Mouse (Mus musculus) lung, adult 2 months (tissue): ENCODE results near the gene Myt1l. TPM values are rescaled to one million over a fixed set of nuclear protein-coding genes. Genes with fewer than 3 reads are reported as not detected.

Source experiments
- DNase-seq: peaks from one replicate; pipeline ENCODE4 v3.0.0; 2022
- H3K4me1 ChIP-seq: fragments of 200-500 bp; 2 replicates; pipeline ENCODE4 v1.6.1; 2011; ENCODE audit warnings: low read length; ENCODE audit not compliant: control insufficient read depth, insufficient read depth
- H3K4me3 ChIP-seq: fragments of 200-500 bp; replicated peaks from 2 replicates; pipeline ENCODE3; 2011; ENCODE audit warnings: low read depth, mild to moderate bottlenecking, control low read depth, low read length; ENCODE audit errors: extremely low read depth
- CTCF ChIP-seq: fragments of 200-500 bp; IDR thresholded peaks from 2 replicates; pipeline ENCODE4 v1.5.1; 2011; ENCODE audit warnings: mild to moderate bottlenecking, low read length, control low read depth; ENCODE audit not compliant: insufficient read depth
- POLR2A ChIP-seq: fragments of 200-500 bp; IDR thresholded peaks from 2 replicates; pipeline ENCODE4 v1.6.1; 2011; ENCODE audit warnings: low read depth, mild to moderate bottlenecking, control low read depth, low read length, borderline replicate concordance; ENCODE audit errors: extremely low read depth
- whole genome bisulfite sequencing: fragments of 180-500 bp; shearing (Covaris S2); methylation state at CpG from one replicate; pipeline ENCODE4 v1.1.7; 2018; 5-methylcytosine and 5-hydroxymethylcytosine counted together
- polyA plus RNA-seq: library from polyadenylated mRNA; depleted of rRNA; stranded (reverse); fragments of >200 nt; gene quantifications from 2 replicates; pipeline ENCODE4 v1.2.3, GENCODE M21; 2012; rRNA removed

Gene Myt1l
- polyA plus RNA-seq: not detected in 2 replicates

DNA sequence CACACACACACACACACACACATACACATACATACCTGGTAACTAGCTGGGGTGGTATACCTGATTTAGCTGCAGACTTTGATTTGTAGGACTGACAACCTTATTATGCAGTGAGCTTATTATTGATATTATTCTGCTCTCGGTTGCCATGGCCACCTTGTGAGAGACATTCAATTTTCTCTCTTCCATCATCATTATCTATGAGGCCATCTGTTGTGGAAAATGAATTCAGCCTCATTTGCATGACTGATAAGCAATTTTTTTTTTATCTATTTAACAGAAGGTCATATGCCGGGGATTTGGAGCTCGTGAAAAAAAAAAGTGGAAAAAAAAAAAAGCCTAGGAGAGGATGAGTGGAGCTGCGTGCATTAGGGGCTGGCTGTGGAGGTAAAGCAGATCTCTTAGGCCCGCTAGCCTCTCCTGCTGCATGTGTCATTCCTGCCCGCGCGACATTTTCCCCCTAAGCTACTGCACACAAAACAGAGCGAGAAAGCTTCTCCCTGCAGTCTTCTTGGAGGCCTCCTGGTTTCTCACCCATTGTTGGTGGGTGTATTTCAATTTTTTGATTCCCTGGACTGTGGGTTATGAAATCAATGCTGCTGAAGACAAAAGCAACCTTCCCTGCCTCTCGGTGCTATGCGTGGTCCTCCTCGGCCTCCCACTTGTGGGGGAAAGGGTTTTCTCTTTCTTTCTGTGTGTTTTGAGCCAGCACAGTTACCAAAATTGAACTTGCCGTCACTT lies at the start of gene Myt1l:
Gene Myt1l (plus strand): TSS at position 354 of the 741 bp plus-strand sequence.
- no peak for TF ChIP-seq CTCF
- TF ChIP-seq POLR2A: no peak
- no peak for DNase-seq
- WGBS: 45% methylated on average over 13 of the region's 13 CpGs
- Histone ChIP-seq H3K4me1 (no peaks in the 10 kb centered on the region), H3K4me3 (no peak within 1 kb of the TSS)

DNA sequence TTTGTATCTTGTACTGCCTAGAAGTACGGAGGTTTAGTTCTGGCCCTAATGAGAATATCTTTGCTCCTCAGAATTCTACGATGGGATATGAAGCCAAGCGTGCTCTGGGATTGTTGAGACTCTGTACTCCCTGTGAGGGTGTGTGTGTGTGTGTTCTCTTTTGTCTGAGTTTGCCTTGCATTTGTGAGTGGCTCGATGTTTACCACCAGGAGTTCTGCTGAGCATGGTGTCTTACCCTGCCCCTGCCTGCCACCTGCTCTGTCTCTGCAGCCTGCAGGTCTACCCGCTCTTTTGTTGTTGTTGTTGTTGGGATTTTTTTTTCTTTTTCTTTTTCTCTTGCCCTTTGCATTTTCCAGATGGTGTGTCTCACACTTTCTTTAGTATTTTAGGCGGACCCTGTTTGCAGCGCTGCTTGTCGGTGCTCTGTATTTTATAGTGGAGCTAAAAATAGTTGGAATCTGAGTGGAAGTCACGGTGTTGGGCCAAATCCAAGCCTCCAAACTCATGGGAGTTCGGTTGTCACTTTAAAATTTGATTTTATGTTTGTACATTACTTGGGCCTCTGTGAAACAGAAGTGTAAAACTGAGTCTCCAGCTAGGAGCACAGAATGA lies 41.7 kb upstream of the Myt1l start:
- no peak for DNase-seq
- H3K4me1 ChIP-seq: no peaks in the 10 kb centered on the region
- H3K4me3 ChIP-seq: no peak overlapping the region
- WGBS: 74% methylated on average over 10 of the region's 10 CpGs
- no peak for TF ChIP-seq CTCF
- no peak for TF ChIP-seq POLR2A

DNA sequence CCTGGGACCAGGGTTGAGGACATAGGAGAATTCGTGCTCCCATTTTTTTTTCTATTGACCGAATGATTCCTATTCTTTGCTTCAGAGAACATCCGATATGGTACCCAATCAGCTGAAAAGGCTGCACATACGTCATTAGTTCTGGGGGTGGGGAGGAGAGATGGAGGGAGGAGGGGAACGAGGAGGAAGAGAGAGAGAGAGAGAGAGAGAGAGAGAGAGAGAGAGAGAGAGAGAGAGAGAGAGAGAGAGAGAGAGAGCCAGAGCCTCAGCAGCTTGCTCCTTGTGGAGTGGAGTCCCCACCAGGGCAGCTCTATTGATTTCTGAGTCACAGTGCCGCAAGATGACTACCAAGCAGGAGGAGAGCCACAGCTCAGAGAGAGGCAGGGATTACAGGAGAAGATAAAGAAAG lies 1.9 kb upstream of the Myt1l start:
- no peak for DNase-seq
- WGBS: 11% methylated on average over 6 of the region's 6 CpGs
- H3K4me1 ChIP-seq: no peaks in the 10 kb centered on the region
- no peak overlapping the region for H3K4me3 ChIP-seq
- TF ChIP-seq POLR2A: no peak
- TF ChIP-seq CTCF: no peak

DNA sequence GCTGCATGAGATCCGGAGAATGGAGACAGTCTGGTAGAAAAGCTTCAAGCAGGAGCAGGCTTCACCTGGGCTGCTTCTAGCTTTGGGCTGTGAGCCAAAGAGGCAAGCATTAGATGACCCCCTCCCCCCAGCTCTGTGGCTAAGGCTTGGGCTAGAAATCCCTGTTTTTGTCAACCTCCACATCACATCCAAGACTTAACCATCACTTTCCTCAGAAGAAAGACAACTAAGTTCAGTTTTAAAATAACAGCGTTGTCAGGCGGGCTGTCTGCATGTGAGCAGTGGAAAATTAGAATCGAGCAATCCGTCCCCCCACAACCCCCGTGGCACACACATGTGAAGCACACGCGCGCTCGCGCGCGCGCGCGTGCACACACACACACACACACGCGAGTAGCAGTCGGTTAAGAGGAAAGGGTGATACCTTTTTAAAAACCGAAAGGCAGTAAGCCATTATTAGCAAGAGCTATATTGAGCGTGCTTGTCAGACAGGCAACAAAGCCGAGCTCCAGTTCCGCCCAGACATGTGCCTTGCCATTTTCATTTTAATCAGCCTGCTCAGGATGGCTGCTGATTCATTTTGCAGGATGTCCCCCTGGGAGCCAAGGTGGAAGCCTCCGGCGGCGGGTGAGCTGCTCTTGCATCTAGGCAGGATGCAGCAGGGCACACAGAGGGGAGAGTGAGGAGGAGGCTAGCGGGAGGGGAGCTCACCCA lies 979 bp upstream of the Myt1l start:
- H3K4me3 ChIP-seq: no peak overlapping the region
- TF ChIP-seq POLR2A: no peak
- no peak for TF ChIP-seq CTCF
- H3K4me1 ChIP-seq: no peaks in the 10 kb centered on the region
- WGBS: 5% methylated on average over 27 of the region's 27 CpGs
- no peak for DNase-seq

DNA sequence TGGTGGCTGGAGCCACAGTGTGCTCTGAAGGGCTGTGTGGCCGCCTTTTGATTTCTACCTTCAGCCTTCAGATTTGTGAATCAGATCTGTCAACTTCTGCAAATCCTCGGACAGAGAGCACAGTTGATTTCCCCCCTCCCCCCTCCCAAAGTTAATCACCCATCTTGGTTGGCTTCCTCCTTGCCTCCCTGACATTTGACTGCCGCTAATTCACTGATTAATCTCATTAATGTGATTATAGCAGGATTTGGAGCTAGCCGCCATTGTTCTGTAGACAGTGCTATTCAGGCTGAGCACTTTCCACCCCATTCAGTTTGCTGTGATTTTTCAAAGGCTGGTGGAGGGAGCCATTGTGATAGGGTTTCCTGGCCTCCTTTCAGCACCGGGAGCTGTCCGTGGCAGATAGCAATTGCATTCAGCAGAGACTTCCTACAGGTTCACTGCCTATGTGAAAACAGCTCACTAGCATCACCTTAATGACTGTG lies 2.1 kb downstream of the Myt1l start:
- TF ChIP-seq CTCF (no peak), POLR2A (no peak)
- no peak overlapping the region for H3K4me3 ChIP-seq
- DNase-seq: no peak
- H3K4me1 ChIP-seq: no peaks in the 10 kb centered on the region
- WGBS: 10% methylated on average over 6 of the region's 6 CpGs

DNA sequence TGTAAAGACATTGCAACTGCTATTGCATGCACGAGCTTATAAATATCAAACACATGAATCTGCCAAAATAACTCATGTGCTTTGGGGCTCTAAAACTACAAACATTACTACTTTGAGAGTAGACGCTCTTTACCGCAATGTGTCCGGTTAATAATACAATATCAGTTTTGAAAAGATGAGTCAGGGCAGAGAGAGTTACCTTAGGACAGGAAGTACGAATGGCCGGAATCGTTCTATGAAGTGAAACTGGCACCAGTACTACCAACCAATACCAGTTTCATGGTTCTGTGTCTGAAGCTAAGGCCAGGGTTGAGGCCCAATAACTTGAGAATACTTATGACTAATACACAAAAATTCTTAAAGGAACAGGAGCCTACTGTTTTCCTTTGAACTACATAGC lies 2.6 kb downstream of the Myt1l start:
- no peak for TF ChIP-seq CTCF
- TF ChIP-seq POLR2A: no peak
- DNase-seq: no peak
- H3K4me1 ChIP-seq: no peaks in the 10 kb centered on the region
- no peak overlapping the region for H3K4me3 ChIP-seq
- WGBS: 87% methylated on average over 7 of the region's 7 CpGs

DNA sequence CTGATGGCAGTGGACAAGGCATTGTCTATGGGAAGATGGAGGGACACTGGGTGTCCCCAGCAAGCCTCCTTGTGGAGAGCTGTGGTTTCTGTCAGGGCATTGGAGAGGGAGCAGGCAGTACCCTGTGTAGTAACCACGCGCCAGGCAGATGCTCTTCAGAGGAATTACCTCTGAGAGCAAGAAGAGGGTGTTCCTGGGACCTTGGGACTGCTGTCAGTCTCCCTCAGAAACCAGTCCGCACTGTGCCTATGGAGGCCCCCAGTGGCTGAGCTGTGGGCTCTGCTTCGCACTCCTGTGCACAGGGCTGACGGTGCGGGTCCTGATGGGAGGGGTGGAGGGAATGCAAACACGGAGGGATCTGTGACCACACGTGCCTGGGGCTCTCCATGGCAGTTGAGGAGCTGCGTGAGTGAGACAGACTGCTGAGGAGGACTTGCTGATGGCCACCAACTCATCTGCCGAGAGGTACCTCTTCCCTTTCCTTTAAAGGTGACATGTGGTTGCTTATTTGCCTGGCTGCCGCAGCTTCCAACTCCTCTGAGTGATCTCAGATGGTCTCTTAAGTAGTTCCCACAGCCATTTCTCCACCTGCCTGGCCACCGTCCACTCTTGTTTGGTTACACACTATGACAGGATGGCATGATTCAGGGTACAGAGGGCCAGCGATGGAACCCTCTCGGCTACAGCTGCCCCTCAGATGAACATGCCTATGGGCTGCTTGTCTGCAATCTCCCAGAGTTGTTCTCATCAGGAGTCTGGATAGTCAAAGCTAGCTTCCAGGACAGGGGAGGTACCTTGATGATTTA lies 5.1 kb downstream of the Myt1l start:
- no peak overlapping the region for H3K4me3 ChIP-seq
- no peaks in the 10 kb centered on the region for H3K4me1 ChIP-seq
- DNase-seq: no peak
- TF ChIP-seq CTCF (no peak), POLR2A (no peak)
- WGBS: 35% methylated on average over 14 of the region's 14 CpGs

DNA sequence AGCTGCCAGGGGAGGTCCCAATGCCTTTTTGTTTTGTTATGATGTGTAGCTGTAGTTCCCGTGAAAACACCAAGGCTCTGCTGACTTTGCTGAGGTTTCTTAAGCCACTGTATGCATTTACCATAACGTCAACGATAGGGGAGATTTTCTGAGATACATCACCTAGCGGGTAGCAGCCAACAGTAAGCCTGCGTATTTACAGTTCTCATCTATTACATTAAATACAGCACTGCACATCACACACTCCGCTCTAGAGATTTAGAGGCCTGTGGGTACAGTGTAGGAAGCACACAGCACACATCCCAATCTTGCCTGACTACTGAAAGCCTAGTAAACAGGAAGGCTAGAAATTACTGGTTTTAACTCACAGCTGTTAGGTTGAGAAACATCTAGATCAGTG lies 6.1 kb downstream of the Myt1l start:
- Histone ChIP-seq H3K4me1 (no peaks in the 10 kb centered on the region), H3K4me3 (no peak overlapping the region)
- 7% methylated on average over 6 of the region's 6 CpGs for WGBS
- DNase-seq: no peak
- TF ChIP-seq POLR2A: no peak
- TF ChIP-seq CTCF: no peak

DNA sequence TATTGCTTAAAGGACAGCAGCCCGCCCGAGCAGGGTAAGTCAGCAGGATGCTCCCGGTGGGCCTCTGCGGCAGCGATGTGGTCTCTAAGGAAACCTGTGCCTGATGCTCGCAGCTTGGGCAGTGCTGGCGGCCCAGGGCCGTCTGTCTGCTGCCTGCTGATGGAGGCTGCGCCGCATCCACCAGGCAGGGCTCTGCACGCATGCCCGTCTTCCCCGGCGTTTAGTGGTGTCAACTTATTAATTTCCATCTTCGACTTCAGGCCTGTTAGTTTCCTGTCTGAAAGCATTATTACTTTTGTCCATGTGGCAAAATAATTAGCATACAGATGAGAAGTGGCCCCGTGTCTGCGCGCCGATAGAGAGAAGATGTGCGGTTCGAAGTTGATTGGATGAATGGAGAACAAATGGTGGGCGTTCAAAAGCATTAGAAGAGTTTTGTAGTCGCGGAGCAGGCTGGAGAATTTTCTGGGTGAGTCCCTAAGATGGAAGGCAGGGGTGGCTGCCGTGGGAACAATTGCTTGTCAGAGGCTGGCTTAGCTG lies 6.6 kb downstream of the Myt1l start:
- Histone ChIP-seq H3K4me3 (no peak overlapping the region), H3K4me1 (no peaks in the 10 kb centered on the region)
- DNase-seq: no peak
- TF ChIP-seq CTCF (no peak), POLR2A (no peak)
- WGBS: 2% methylated on average over 25 of the region's 25 CpGs
